Mouse (Mus musculus) gastrocnemius, postnatal 36 days (tissue): Measurements from ENCODE around the gene Mtch1. TPM values are rescaled to one million over a fixed set of nuclear protein-coding genes. Genes with fewer than 3 reads are reported as not detected.

ENCODE experiments used
- DNase-seq, 2 experiments: peaks; one replicate each; pipeline ENCODE4 v3.0.0; 2022
- intact Hi-C: fragments of 180-260 bp; cut with DNase I; formaldehyde crosslinking; loops from one replicate; pipeline ENCODE4 v1.15.1; 2025
- total RNA-seq, 2 experiments: library from RNA; stranded (reverse); gene quantifications; 2 replicates each; pipeline ENCODE4 v1.2.3; 2021

Gene Mtch1
- total RNA-seq, 2 experiments from 2014 or later = 85.9 to 95.0 TPM

- intact Hi-C loops = no loop called here
- DNase-seq = no peak
Observed at GRCm38 (mm10) chr17:29291793-29292192, 55.9 kb downstream of the Mtch1 start.

GRCm38 (mm10) chr17:29282216-29282952 lies 65.3 kb downstream of the Mtch1 start:
- DNase-seq = no peak
- intact Hi-C loops = no loop called here

Other genes with a start within 250 kb of the Mtch1 start
- under 1 TPM; 0.44 to 0.59 TPM for gene Rab44, start 233.8 kb downstream of the Mtch1 start, total RNA-seq
- gene Cpne5, start 109.8 kb downstream of the Mtch1 start, total RNA-seq = not detected
- 1 to 10 TPM; 5.9 to 6.0 TPM for gene Ppil1, start 83.7 kb downstream of the Mtch1 start, total RNA-seq
- gene BC004004, start 79.1 kb downstream of the Mtch1 start, total RNA-seq = 100 to 1,000 TPM; 104 to 106 TPM
- gene Pi16, start 30.3 kb downstream of the Mtch1 start, total RNA-seq = 10 to 100 TPM; 16.1 to 29.8 TPM
- gene Fgd2, start 13.0 kb upstream of the Mtch1 start, total RNA-seq = 1 to 10 TPM in 1 of 2 experiments, under 1 TPM in 1; 0.79 to 1.2 TPM
- gene Pim1, start 142.8 kb upstream of the Mtch1 start, total RNA-seq = 10 to 100 TPM; 13.6 to 16.3 TPM
- gene Gm17657, start 201.7 kb upstream of the Mtch1 start, total RNA-seq = not detected
- 1 to 10 TPM; 7.3 to 9.1 TPM for gene Tbc1d22b, start 201.9 kb upstream of the Mtch1 start, total RNA-seq
- gene Tmem217, start 204.5 kb upstream of the Mtch1 start, total RNA-seq = not detected